Mouse (Mus musculus) small intestine, adult 2 months (tissue): ENCODE data around the gene Srl. TPM values are rescaled to one million over a fixed set of nuclear protein-coding genes. Genes with fewer than 3 reads are reported as not detected.

Experiments used
- H3K27ac ChIP-seq: fragments of 200-500 bp; 2 replicates; pipeline ENCODE4 v1.5.1; 2012; ENCODE audit warnings: low read depth, low read length, control low read depth, inconsistent platforms; ENCODE audit not compliant: insufficient read depth
- H3K27me3 ChIP-seq: fragments of 200-500 bp; 2 replicates; pipeline ENCODE4 v1.6.1; 2012; ENCODE audit warnings: mild to moderate bottlenecking, moderate library complexity, low read length, inconsistent platforms; ENCODE audit not compliant: control insufficient read depth, insufficient read depth
- H3K36me3 ChIP-seq: fragments of 200-500 bp; 2 replicates; pipeline ENCODE4 v1.6.1; 2012; ENCODE audit warnings: mild to moderate bottlenecking, low read length, control low read depth, inconsistent platforms; ENCODE audit not compliant: control insufficient read depth, insufficient read depth
- H3K4me1 ChIP-seq: fragments of 200-500 bp; 2 replicates; pipeline ENCODE4 v1.6.1; 2012; ENCODE audit warnings: low read length, inconsistent platforms, mixed read lengths; ENCODE audit not compliant: control insufficient read depth, insufficient read depth, insufficient read length
- H3K4me3 ChIP-seq: fragments of 200-500 bp; 2 replicates; pipeline ENCODE4 v1.5.1; 2012; ENCODE audit warnings: low read depth, mild to moderate bottlenecking, control low read depth, inconsistent platforms, low read length, moderate library complexity
- CTCF ChIP-seq: fragments of 200-500 bp; IDR thresholded peaks from 2 replicates; pipeline ENCODE4 v1.5.1; 2012; ENCODE audit warnings: low read depth, mild to moderate bottlenecking, control low read depth, inconsistent platforms, low read length, moderate library complexity, mixed read lengths; ENCODE audit not compliant: insufficient replicate concordance, insufficient read length; ENCODE audit errors: extremely low read depth
- POLR2A ChIP-seq: fragments of 200-500 bp; IDR thresholded peaks from 2 replicates; pipeline ENCODE4 v1.6.1; 2012; ENCODE audit warnings: low read depth, mild to moderate bottlenecking, control low read depth, inconsistent platforms, low read length, moderate library complexity
- WGBS: fragments of 180-500 bp; shearing (Covaris S2); methylation state at CpG from one replicate; pipeline ENCODE4 v1.1.7; 2018; 5-methylcytosine and 5-hydroxymethylcytosine counted together
- polyA plus RNA-seq: library from polyadenylated mRNA; depleted of rRNA; stranded (reverse); fragments of >200 nt; gene quantifications from 2 replicates; pipeline ENCODE4 v1.2.3, GENCODE M21; 2012

Srl gene
- polyA plus RNA-seq, 1 experiment, result 0.18 TPM

GRCm38 (mm10) chr16:4522879-4523278 is 18.7 kb downstream of the Srl start:
- Histone ChIP-seq H3K27me3 (no peaks in the 10 kb centered on the region), H3K27ac (no peak overlapping the region), H3K4me1 (0 out of 2 replicates have a peak, but pooled peaks cover 3% of the 10 kb centered on the region), H3K4me3 (no peak overlapping the region), H3K36me3 (no peaks in the 10 kb centered on the region)
- TF ChIP-seq CTCF (no peak), POLR2A (no peak)
- 70% methylated on average over 8 of the region's 8 CpGs for WGBS

GRCm38 (mm10) chr16:4521735-4522530 is 19.7 kb downstream of the Srl start:
- no peak overlapping the region for H3K27ac ChIP-seq
- TF ChIP-seq POLR2A (no peak), CTCF (no peak)
- 0 out of 2 replicates have a peak, but pooled peaks cover 3% of the 10 kb centered on the region for H3K4me1 ChIP-seq
- no peaks in the 10 kb centered on the region for H3K27me3 ChIP-seq
- H3K4me3 ChIP-seq, result no peak overlapping the region
- no peaks in the 10 kb centered on the region for H3K36me3 ChIP-seq
- 92% methylated on average over 5 of the region's 5 CpGs for WGBS

- Histone ChIP-seq H3K27ac (no peak overlapping the region), H3K4me1 (0 out of 2 replicates have a peak, but pooled peaks cover 3% of the 10 kb centered on the region), H3K36me3 (no peaks in the 10 kb centered on the region), H3K4me3 (no peak overlapping the region), H3K27me3 (no peaks in the 10 kb centered on the region)
- TF ChIP-seq CTCF (no peak), POLR2A (no peak)
- 82% methylated on average over 4 of the region's 4 CpGs for WGBS
Measured at GRCm38 (mm10) chr16:4521074-4521667, 20.4 kb downstream of the Srl start.

GRCm38 (mm10) chr16:4520673-4521072 is 20.9 kb downstream of the Srl start:
- H3K4me1 ChIP-seq, result 0 out of 2 replicates have a peak, but pooled peaks cover 3% of the 10 kb centered on the region
- H3K4me3 ChIP-seq, result no peak overlapping the region
- no peaks in the 10 kb centered on the region for H3K36me3 ChIP-seq
- no peaks in the 10 kb centered on the region for H3K27me3 ChIP-seq
- WGBS, result 85% methylated on average over 8 of the region's 8 CpGs
- TF ChIP-seq POLR2A, result no peak
- no peak for TF ChIP-seq CTCF
- H3K27ac ChIP-seq, result no peak overlapping the region

- Histone ChIP-seq H3K27me3 (no peaks in the 10 kb centered on the region), H3K4me1 (0 out of 2 replicates have a peak, but pooled peaks cover 3% of the 10 kb centered on the region), H3K4me3 (no peak overlapping the region), H3K36me3 (no peaks in the 10 kb centered on the region), H3K27ac (no peak overlapping the region)
- TF ChIP-seq POLR2A (no peak), CTCF (no peak)
- 97% methylated on average over 2 of the region's 2 CpGs for WGBS
Measured at GRCm38 (mm10) chr16:4519825-4520224, 21.8 kb downstream of the Srl start.

GRCm38 (mm10) chr16:4519157-4519556 is 22.5 kb downstream of the Srl start:
- TF ChIP-seq POLR2A (no peak), CTCF (no peak)
- H3K36me3 ChIP-seq, result no peaks in the 10 kb centered on the region
- H3K4me3 ChIP-seq, result no peak overlapping the region
- peaks cover 7% of the 10 kb centered on the region; the same call in 1 of the 2 replicates for H3K4me1 ChIP-seq
- 23% methylated on average over 4 of the region's 4 CpGs for WGBS
- no peak overlapping the region for H3K27ac ChIP-seq
- no peaks in the 10 kb centered on the region for H3K27me3 ChIP-seq

GRCm38 (mm10) chr16:4517906-4518305 is 23.7 kb downstream of the Srl start:
- Histone ChIP-seq H3K27ac (no peak overlapping the region), H3K36me3 (no peaks in the 10 kb centered on the region), H3K4me3 (no peak overlapping the region), H3K4me1 (peaks cover 7% of the 10 kb centered on the region; the same call in 1 of the 2 replicates), H3K27me3 (no peaks in the 10 kb centered on the region)
- 83% methylated on average over 2 of the region's 2 CpGs for WGBS
- TF ChIP-seq POLR2A, result no peak
- no peak for TF ChIP-seq CTCF
